Mouse (Mus musculus): ENCODE results near the gene Ms4a4c.
"Not testable (repeated sequence)": the region's sequence is repeated elsewhere in the genome, so short reads cannot be mapped to it uniquely, and the experiment has no call there.

DNA sequence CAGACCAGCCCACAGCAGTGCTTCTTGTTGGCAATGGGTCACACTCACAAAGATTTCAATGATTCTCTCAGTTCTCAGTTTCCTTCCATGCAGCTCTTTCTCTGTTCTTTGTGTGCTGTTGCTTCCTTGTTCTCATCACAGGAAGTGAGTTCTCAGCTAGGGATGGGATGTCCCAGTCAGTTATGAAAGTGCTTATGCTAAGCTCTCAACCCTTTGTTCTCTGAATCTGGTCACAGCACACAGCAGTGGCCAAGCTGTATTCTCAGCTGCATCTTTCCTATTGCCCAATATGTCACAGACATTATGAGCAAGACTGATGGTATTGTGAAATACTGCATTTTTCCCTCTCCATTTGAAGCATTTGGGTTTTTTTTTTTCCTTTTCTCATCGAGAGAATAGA, 60.2 kb downstream of the Ms4a4c start:
- TF ChIP-seq CTCF (conservative IDR thresholded peaks at IDR 0.05 in 1 of 2, IDR thresholded peaks at IDR 0.05 in 1 of 2; ENCODE audit: low read depth in 2 of 2, low read length in 2 of 2); MEF2A (IDR thresholded peaks at IDR 0.05; ENCODE audit: borderline replicate concordance, low read depth, low read length); USF1 (IDR thresholded peaks at IDR 0.05; ENCODE audit: low read depth, low read length); POLR2A (IDR thresholded peaks at IDR 0.05; ENCODE audit: low read depth, low read length); NRF1 (IDR thresholded peaks at IDR 0.05; ENCODE audit: low read depth, low read length); MYC (IDR thresholded peaks at IDR 0.05; ENCODE audit: low read depth, low read length): not testable (repeated sequence)
